Mouse (Mus musculus) bone marrow, adult 2 months (tissue): Measurements from ENCODE around the gene Acadvl.

Experiments
- CTCF ChIP-seq: fragments of 200-500 bp; IDR thresholded peaks from 2 replicates; pipeline ENCODE4 v1.5.1; 2011; ENCODE audit warnings: low read length, control low read depth; ENCODE audit not compliant: control insufficient read depth, insufficient read depth
- POLR2A ChIP-seq: fragments of 200-500 bp; IDR thresholded peaks from 2 replicates; pipeline ENCODE4 v1.6.1; 2011; ENCODE audit warnings: low read depth, mild to moderate bottlenecking, control low read depth, low read length, borderline replicate concordance; ENCODE audit not compliant: control insufficient read depth

GRCm38 (mm10) chr11:69989949-69990348, 25.3 kb downstream of the Acadvl start:
- TF ChIP-seq CTCF = no peak
- no peak for TF ChIP-seq POLR2A
